Mouse (Mus musculus) stomach, embryonic 15.5 days (tissue): ENCODE measurements around the gene Cad. TPM values are rescaled to one million over a fixed set of nuclear protein-coding genes. Genes with fewer than 3 reads are reported as not detected.
"Not testable (repeated sequence)": the region's sequence is repeated elsewhere in the genome, so short reads cannot be mapped to it uniquely, and the experiment has no call there.

Experiments used
- ATAC-seq: fragments of 200-750 bp; cut with Nextera tagmentation; 2 replicates; pipeline ENCODE4 v1.8.0; 2017; ENCODE audit warnings: low read depth, moderate number of reproducible peaks, moderate TSS enrichment; ENCODE audit not compliant: insufficient read depth, low FRiP score
- H3K27ac ChIP-seq: fragments of 300-500 bp; sonication (generic); 2 replicates; pipeline ENCODE4 v1.5.1; 2015; ENCODE audit warnings: mild to moderate bottlenecking, inconsistent platforms
- H3K27me3 ChIP-seq: fragments of 300-500 bp; sonication (generic); replicated peaks from 2 replicates; pipeline ENCODE4 v1.6.1; 2015; ENCODE audit warnings: inconsistent platforms
- H3K36me3 ChIP-seq: fragments of 300-500 bp; sonication (generic); 2 replicates; pipeline ENCODE4 v1.6.1; 2015; ENCODE audit warnings: inconsistent platforms
- H3K4me1 ChIP-seq: fragments of 300-500 bp; sonication (generic); 2 replicates; pipeline ENCODE4 v1.6.1; 2015; ENCODE audit warnings: inconsistent platforms
- H3K4me2 ChIP-seq: fragments of 300-500 bp; sonication (generic); 2 replicates; pipeline ENCODE4 v1.6.1; 2015; ENCODE audit warnings: mild to moderate bottlenecking, inconsistent platforms
- H3K4me3 ChIP-seq: fragments of 300-500 bp; sonication (generic); replicated peaks from 2 replicates; pipeline ENCODE4 v1.5.1; 2015; ENCODE audit warnings: inconsistent platforms
- H3K9ac ChIP-seq: fragments of 300-500 bp; sonication (generic); 2 replicates; pipeline ENCODE4 v1.6.1; 2015; ENCODE audit warnings: inconsistent platforms
- H3K9me3 ChIP-seq: fragments of 300-500 bp; sonication (generic); 2 replicates; pipeline ENCODE4 v1.6.1; 2016; ENCODE audit warnings: inconsistent platforms
- WGBS: fragments of 180-500 bp; shearing (Covaris S2); methylation state at CpG from one replicate; pipeline ENCODE4 v1.1.7; 2015; 5-methylcytosine and 5-hydroxymethylcytosine counted together
- polyA plus RNA-seq: library from polyadenylated mRNA; unstranded; fragments of >200 nt; fragmentation: Nextera tagmentation; extraction: Ambion mirVana; gene quantifications from 2 replicates; pipeline ENCODE4 v1.2.1, GENCODE M21; 2015

The Cad gene
- 23.0 and 26.7 TPM in 2 replicates for polyA plus RNA-seq

DNA sequence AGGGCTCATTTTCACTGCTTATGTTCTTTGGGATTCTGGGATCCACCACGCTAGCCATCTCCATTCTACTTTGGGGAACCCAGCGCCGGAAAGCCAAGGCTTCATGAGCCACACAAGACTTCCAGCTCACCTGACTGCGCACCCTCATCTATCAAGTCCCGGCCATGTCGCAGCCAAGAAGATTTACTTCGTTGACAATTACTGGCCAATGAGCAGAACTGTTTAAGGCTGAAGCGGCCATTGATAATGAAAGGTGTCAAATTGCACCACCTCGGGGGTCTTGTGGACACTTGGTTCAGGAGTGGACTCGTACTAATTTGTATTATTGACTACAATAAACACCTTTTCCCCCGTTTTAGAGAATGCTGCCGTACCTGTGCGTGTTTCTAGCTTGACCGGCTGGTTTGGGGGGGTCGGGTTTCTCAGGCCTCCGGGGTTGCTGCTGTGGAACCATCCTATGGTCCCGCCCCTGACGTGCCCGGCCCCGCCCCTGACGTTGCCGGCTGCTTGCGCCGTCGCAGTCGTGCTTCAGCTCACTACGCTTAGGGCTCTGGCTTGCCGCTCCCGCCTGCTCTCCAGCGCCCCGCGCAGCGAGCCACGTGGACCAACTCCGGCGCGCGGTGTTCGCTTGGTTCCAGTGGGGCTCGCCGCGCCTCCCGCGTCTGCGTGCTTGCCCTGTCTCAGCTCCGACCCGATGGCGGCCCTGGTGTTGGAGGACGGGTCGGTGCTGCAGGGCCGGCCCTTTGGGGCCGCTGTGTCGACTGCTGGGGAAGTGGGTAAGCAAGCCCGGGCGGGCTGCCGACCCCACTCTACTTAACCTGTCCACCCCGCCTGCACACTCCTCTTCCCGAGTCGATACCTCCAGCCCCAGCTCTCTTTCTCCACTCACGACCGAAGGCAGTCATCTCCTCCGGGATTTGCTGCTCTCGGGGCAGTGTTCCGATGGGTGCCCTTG lies at the start of gene Cad:
Cad (plus strand) TSS at position 520 of the 955 bp plus-strand sequence.
- ATAC-seq = peak; percentile 98
- Histone ChIP-seq H3K27me3 (no peaks in the 10 kb centered on the region), H3K27ac (peak within 1 kb of the TSS; percentile 74), H3K9me3 (no peaks in the 10 kb centered on the region), H3K4me2 (peak within 1 kb of the TSS; percentile 85), H3K36me3 (peaks cover 12% of the 10 kb centered on the region), H3K9ac (peak within 1 kb of the TSS; percentile 60), H3K4me1 (peaks cover 13% of the 10 kb centered on the region; the same call in 1 of the 2 replicates), H3K4me3 (peak within 1 kb of the TSS; percentile 59)
- WGBS = 1% methylated on average over 64 of the region's 64 CpGs

DNA sequence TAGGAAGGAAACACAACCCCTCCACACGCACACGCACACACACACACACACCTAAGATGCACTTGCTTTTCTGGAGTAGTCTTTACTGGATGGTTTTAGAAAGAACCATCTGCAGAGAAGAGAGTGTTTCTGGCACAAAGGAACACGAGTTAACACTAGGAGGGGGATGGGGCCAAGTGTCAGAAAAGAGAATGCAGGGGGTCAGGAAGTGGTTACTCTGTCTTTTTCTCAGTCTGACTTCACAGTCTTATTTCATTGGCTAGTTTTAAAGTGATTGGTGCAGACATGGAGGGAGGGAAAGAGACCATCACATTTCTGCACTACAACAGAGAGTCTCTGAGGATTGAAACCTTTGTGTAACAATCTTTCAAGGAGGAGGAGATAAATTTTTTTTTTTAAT lies 41.8 kb upstream of the Cad start:
- 69% methylated on average over 3 of the region's 3 CpGs for WGBS
- H3K9me3 ChIP-seq = no peaks in the 10 kb centered on the region
- H3K9ac ChIP-seq = no peak overlapping the region
- ATAC-seq = no peak
- no peak overlapping the region for H3K4me3 ChIP-seq
- H3K4me2 ChIP-seq = no peak overlapping the region
- H3K27ac ChIP-seq = no peak overlapping the region
- no peaks in the 10 kb centered on the region for H3K27me3 ChIP-seq
- no peaks in the 10 kb centered on the region for H3K36me3 ChIP-seq
- no peaks in the 10 kb centered on the region for H3K4me1 ChIP-seq

DNA sequence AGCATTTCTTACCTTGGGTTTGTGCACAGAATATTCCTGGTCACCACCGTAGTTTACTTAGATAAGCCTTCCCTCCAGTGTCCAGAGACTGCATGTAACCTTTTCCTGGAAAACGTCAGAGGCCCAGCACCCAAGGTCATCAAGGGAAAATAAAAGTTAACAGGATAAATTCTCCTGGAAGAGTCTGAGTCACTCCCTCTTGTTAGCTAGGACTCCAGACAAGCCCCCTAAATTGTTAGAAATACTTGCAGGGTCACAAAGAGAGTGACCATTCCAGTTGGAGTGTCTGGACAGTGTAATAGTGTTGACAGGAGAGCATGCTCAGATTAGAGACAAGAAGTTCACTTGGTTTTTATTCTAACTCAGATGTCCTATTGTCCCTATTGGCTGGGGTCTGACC lies 38.7 kb upstream of the Cad start:
- ATAC-seq = no peak
- WGBS = 42% methylated on average over 2 of the region's 2 CpGs
- Histone ChIP-seq H3K27me3 (no peaks in the 10 kb centered on the region), H3K4me2 (no peak overlapping the region), H3K4me1 (no peaks in the 10 kb centered on the region), H3K9me3 (no peaks in the 10 kb centered on the region), H3K36me3 (no peaks in the 10 kb centered on the region), H3K4me3 (no peak overlapping the region), H3K9ac (no peak overlapping the region), H3K27ac (no peak overlapping the region)

- not testable (repeated sequence) for H3K4me1 ChIP-seq, H3K9me3 ChIP-seq, H3K4me2 ChIP-seq, H3K27me3 ChIP-seq, H3K9ac ChIP-seq, ATAC-seq, H3K27ac ChIP-seq, H3K36me3 ChIP-seq, H3K4me3 ChIP-seq
- 72% methylated on average over 5 of the region's 5 CpGs for WGBS
Observed at GRCm38 (mm10) chr5:31021790-31022189, 32.8 kb upstream of the Cad start.

DNA sequence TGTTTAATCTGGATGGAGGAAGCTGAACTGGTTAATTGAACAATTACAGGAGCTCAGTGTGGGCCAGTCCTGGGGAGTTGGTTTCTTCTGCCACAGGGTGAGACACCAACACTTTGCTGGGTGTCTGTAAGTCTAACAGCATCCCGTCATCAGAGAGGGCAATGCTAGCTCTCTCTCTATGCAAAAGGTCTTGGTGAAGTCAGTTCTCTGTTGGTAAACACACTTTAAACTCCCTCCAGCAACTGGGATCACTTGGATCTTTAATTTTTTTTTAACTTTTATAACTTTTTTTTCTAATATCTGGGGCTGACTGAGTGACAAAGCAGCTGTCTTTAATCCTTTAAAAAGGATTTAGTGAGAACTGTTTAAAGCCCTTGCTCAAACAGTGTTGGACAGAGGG lies 31.9 kb upstream of the Cad start:
- no peak overlapping the region for H3K27ac ChIP-seq
- H3K4me3 ChIP-seq = no peak overlapping the region
- no peaks in the 10 kb centered on the region for H3K36me3 ChIP-seq
- WGBS = 50% methylated on average over 1 of the region's 1 CpGs
- no peaks in the 10 kb centered on the region for H3K27me3 ChIP-seq
- H3K9ac ChIP-seq = no peak overlapping the region
- H3K4me2 ChIP-seq = no peak overlapping the region
- no peak for ATAC-seq
- H3K4me1 ChIP-seq = no peaks in the 10 kb centered on the region; the same call in 1 of the 2 replicates
- H3K9me3 ChIP-seq = no peaks in the 10 kb centered on the region

GRCm38 (mm10) chr5:31023254-31023653 lies 31.3 kb upstream of the Cad start:
- no peaks in the 10 kb centered on the region for H3K9me3 ChIP-seq
- no peak overlapping the region for H3K4me3 ChIP-seq
- 12% methylated on average over 4 of the region's 4 CpGs for WGBS
- no peaks in the 10 kb centered on the region; the same call in 1 of the 2 replicates for H3K4me1 ChIP-seq
- no peak overlapping the region for H3K27ac ChIP-seq
- no peak for ATAC-seq
- no peaks in the 10 kb centered on the region for H3K27me3 ChIP-seq
- no peak overlapping the region for H3K4me2 ChIP-seq
- H3K9ac ChIP-seq = no peak overlapping the region
- H3K36me3 ChIP-seq = no peaks in the 10 kb centered on the region

DNA sequence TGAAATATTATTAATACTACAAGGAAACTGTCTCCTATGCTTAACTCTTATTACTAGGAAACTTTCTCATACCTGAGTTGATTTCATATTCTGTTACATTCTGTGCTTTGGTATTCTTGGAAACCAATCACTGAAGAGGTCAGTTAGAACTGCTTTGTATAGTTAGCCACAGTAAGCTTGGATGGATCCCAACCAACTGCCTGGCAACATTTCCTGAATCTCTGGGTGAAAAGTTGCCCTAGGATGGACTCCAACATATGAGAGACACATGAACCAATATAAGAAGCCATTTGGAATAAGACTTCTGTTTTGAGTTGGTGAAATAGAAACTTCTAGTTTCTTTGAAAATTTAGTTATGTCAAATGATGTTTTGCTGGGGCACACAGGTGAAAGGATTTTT lies 29.9 kb upstream of the Cad start:
- Histone ChIP-seq H3K27ac (no peak overlapping the region), H3K9me3 (no peaks in the 10 kb centered on the region), H3K4me1 (no peaks in the 10 kb centered on the region; the same call in 1 of the 2 replicates), H3K36me3 (no peaks in the 10 kb centered on the region), H3K27me3 (no peaks in the 10 kb centered on the region), H3K4me2 (no peak overlapping the region), H3K4me3 (no peak overlapping the region), H3K9ac (no peak overlapping the region)
- ATAC-seq = no peak

- no peaks in the 10 kb centered on the region for H3K4me1 ChIP-seq
- no peak overlapping the region for H3K4me2 ChIP-seq
- no peak overlapping the region for H3K4me3 ChIP-seq
- no peaks in the 10 kb centered on the region for H3K36me3 ChIP-seq
- no peak overlapping the region for H3K9ac ChIP-seq
- 74% methylated on average over 4 of the region's 4 CpGs for WGBS
- H3K9me3 ChIP-seq = no peaks in the 10 kb centered on the region
- ATAC-seq = no peak
- no peak overlapping the region for H3K27ac ChIP-seq
- H3K27me3 ChIP-seq = no peaks in the 10 kb centered on the region
Observed at GRCm38 (mm10) chr5:31030926-31031325, 23.7 kb upstream of the Cad start.

DNA sequence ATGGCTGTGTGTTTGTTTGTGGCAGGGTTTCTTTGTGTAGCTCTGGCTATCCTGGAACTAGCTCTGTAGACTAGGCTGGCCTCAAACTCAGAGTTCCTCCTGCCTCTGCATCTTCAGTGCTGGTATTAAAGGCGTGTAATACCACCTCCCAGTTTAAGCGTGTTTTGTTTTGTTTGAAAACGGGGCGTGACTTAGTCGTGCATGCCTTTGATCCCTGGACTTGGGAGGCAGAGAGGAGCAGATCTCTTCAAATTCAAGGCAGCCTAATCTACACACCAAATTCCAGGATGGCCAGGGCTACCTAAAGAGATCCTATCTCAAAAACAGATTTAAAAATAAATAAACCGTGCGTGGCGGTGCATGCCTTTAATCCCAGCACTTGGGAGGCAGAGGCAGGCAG lies 23.1 kb upstream of the Cad start:
- no peaks in the 10 kb centered on the region for H3K9me3 ChIP-seq
- no peaks in the 10 kb centered on the region for H3K4me1 ChIP-seq
- no peak overlapping the region for H3K9ac ChIP-seq
- WGBS = 85% methylated on average over 8 of the region's 8 CpGs
- no peaks in the 10 kb centered on the region for H3K36me3 ChIP-seq
- H3K27ac ChIP-seq = no peak overlapping the region
- no peak overlapping the region for H3K4me3 ChIP-seq
- ATAC-seq = no peak
- no peaks in the 10 kb centered on the region for H3K27me3 ChIP-seq
- H3K4me2 ChIP-seq = no peak overlapping the region

DNA sequence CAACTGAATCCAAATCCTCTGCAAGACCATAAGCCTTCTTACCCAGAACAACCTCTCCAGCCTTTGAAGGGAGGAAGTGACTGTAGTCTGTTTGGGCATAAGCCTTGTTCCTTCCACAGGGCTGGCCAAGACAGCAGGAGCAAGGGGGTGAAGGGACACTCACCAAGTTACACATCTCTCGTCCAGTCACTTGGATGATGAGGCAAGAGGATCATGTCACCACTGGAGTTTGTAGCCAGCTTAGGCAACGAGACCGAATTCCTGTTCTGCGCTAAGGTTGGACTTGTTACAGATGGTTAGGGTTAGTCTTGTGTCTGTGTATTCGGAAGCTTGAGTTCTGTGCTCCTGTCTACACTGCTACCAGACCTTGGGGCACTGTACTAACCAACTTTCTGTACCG lies 19.9 kb upstream of the Cad start:
- H3K27ac ChIP-seq = no peak overlapping the region
- no peaks in the 10 kb centered on the region for H3K27me3 ChIP-seq
- H3K4me2 ChIP-seq = no peak overlapping the region
- ATAC-seq = no peak
- no peak overlapping the region for H3K9ac ChIP-seq
- H3K4me1 ChIP-seq = no peaks in the 10 kb centered on the region
- 91% methylated on average over 6 of the region's 6 CpGs for WGBS
- H3K4me3 ChIP-seq = no peak overlapping the region
- no peaks in the 10 kb centered on the region for H3K9me3 ChIP-seq
- 0 out of 2 replicates have a peak, but pooled peaks cover 2% of the 10 kb centered on the region for H3K36me3 ChIP-seq

GRCm38 (mm10) chr5:31036556-31036955 lies 18.0 kb upstream of the Cad start:
- H3K9me3 ChIP-seq, H3K36me3 ChIP-seq, H3K27ac ChIP-seq, H3K9ac ChIP-seq, H3K4me2 ChIP-seq, H3K4me3 ChIP-seq, H3K27me3 ChIP-seq, H3K4me1 ChIP-seq, ATAC-seq: not testable (repeated sequence)
- 80% methylated on average over 11 of the region's 11 CpGs for WGBS

DNA sequence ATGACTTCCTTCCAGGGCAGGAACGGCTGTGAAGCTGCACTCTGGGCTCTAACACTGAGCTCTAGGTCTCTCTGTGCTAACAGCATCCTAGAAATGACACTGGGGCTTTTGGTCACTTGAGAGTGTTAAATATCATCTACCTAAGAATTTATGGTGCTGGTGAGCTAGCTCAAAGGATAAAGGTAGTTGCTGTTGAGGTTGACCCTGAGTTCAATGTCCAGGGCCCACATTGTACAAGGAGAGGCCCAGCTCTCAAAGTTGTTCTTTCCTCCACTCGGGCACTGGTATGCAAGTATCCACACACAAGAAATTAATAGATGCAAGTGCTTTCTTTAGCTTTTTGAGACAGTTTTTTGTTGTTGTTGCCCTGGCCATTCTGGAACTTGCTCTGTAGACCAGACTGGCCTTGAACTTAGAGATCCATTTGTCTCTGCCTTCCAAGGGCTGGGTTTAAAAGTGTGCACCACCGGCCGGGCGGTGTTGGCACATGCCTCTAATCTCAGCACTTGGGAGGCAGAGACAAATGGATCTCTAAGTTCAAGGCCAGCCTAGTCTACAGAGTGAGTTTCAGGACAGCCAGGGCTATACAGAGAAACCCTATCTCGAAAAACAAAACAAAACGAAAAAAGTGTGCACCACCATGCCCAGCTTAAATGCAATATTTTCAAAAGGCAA lies 16.3 kb upstream of the Cad start:
- H3K9ac ChIP-seq = no peak overlapping the region
- no peaks in the 10 kb centered on the region for H3K27me3 ChIP-seq
- H3K4me2 ChIP-seq = no peak overlapping the region
- H3K36me3 ChIP-seq = peaks cover 5% of the 10 kb centered on the region; the same call in 1 of the 2 replicates
- ATAC-seq = no peak
- WGBS = 85% methylated on average over 7 of the region's 7 CpGs
- H3K9me3 ChIP-seq = no peaks in the 10 kb centered on the region
- no peak overlapping the region for H3K27ac ChIP-seq
- no peak overlapping the region for H3K4me3 ChIP-seq
- no peaks in the 10 kb centered on the region for H3K4me1 ChIP-seq
